22 mouse cellular contexts compared by ENCODE assay signal in genomic region chr11:35973135-35973534, GRCm38 (mm10). TPM values are rescaled to one million over a fixed set of nuclear protein-coding genes. Genes with fewer than 3 reads are reported as not detected.
A peak's percentile ranks its signal among the peaks of the same experiment; 100 is the strongest.
DNase-seq lines count a peak whose midpoint lies in the region; ATAC-seq lines count a peak whose summit lies in the region.
"Had no signal": no experiment of that assay in that cellular context is flagged by ENCODE, and none has a peak within 500 bp of the region (broad histone marks: within the 10 kb centered on the region; RNA-seq: fewer than 3 reads in every experiment).

No protein-coding gene starts in this region.

- no peaks in the 10 kb centered on the region for H3K9me3 ChIP-seq in limb, embryonic 13.5 days
- H3K9me3 ChIP-seq in limb, embryonic 10.5 days (replicated peaks): no peaks in the 10 kb centered on the region
- H3K9me3 ChIP-seq in neural tube, embryonic 12.5 days: no peaks in the 10 kb centered on the region
- H3K9me3 ChIP-seq in midbrain, embryonic 11.5 days (ENCODE audit: control insufficient read depth, low read length): no peaks in the 10 kb centered on the region
- H3K9me3 ChIP-seq in neural tube, embryonic 13.5 days: no peaks in the 10 kb centered on the region
- H3K9me3 ChIP-seq: forebrain, embryonic 13.5 days; heart, embryonic 15.5 days; stomach, embryonic 15.5 days had no signal

- 49% methylated on average over 7 of the region's 7 CpGs for WGBS in limb, embryonic 13.5 days
- 50% methylated on average over 7 of the region's 7 CpGs for WGBS in limb, embryonic 10.5 days
- WGBS in neural tube, embryonic 12.5 days: 52% methylated on average over 7 of the region's 7 CpGs
- WGBS in midbrain, embryonic 11.5 days: 21% methylated on average over 7 of the region's 7 CpGs
- 56% methylated on average over 7 of the region's 7 CpGs for WGBS in neural tube, embryonic 13.5 days

- H3K4me2 ChIP-seq in limb, embryonic 13.5 days (replicated peaks): no peak overlapping the region
- peak overlapping the region; percentile 39; the same call in 1 of the 2 replicates for H3K4me2 ChIP-seq in neural tube, embryonic 12.5 days (replicated peaks)
- H3K4me2 ChIP-seq in midbrain, embryonic 11.5 days: peak overlapping the region; percentile 20
- H3K4me2 ChIP-seq in neural tube, embryonic 13.5 days: 0 out of 2 replicates have a peak overlapping the region, but pooled peaks have one; percentile 27
- H3K4me2 ChIP-seq: heart, embryonic 15.5 days; stomach, embryonic 15.5 days had no signal

- H3K27me3 ChIP-seq in limb, embryonic 13.5 days: peaks cover 18% of the 10 kb centered on the region
- H3K27me3 ChIP-seq in limb, embryonic 10.5 days (ENCODE audit: low read depth, poor library complexity, severe bottlenecking): peaks cover 23% of the 10 kb centered on the region
- no peaks in the 10 kb centered on the region for H3K27me3 ChIP-seq in neural tube, embryonic 12.5 days (replicated peaks)
- H3K27me3 ChIP-seq in midbrain, embryonic 11.5 days (ENCODE audit: control insufficient read depth, insufficient read depth, low read length): peaks cover 2% of the 10 kb centered on the region
- H3K27me3 ChIP-seq in neural tube, embryonic 13.5 days: peaks cover 3% of the 10 kb centered on the region
- H3K27me3 ChIP-seq: forebrain, embryonic 13.5 days; stomach, embryonic 15.5 days had no signal

- H3K4me3 ChIP-seq in limb, embryonic 13.5 days: no peak overlapping the region
- H3K4me3 ChIP-seq in limb, embryonic 10.5 days: no peak overlapping the region
- H3K4me3 ChIP-seq in neural tube, embryonic 12.5 days: no peak overlapping the region
- H3K4me3 ChIP-seq in midbrain, embryonic 11.5 days (ENCODE audit: low read depth, low read length): no peak overlapping the region
- no peak overlapping the region for H3K4me3 ChIP-seq in neural tube, embryonic 13.5 days
- H3K4me3 ChIP-seq: forebrain, embryonic 13.5 days; heart, adult 2 months; heart, embryonic 15.5 days; stomach, embryonic 15.5 days had no signal

- no peaks in the 10 kb centered on the region for H3K36me3 ChIP-seq in limb, embryonic 13.5 days
- no peaks in the 10 kb centered on the region for H3K36me3 ChIP-seq in limb, embryonic 10.5 days
- H3K36me3 ChIP-seq in neural tube, embryonic 12.5 days: no peaks in the 10 kb centered on the region
- no peaks in the 10 kb centered on the region for H3K36me3 ChIP-seq in midbrain, embryonic 11.5 days (ENCODE audit: control insufficient read depth, insufficient read depth, low read length)
- H3K36me3 ChIP-seq in neural tube, embryonic 13.5 days: no peaks in the 10 kb centered on the region
- H3K36me3 ChIP-seq: heart, embryonic 15.5 days; stomach, embryonic 15.5 days had no signal

- no peaks in the 10 kb centered on the region for H3K4me1 ChIP-seq in limb, embryonic 13.5 days
- peaks cover 8% of the 10 kb centered on the region; the same call in 1 of the 2 replicates for H3K4me1 ChIP-seq in limb, embryonic 10.5 days
- H3K4me1 ChIP-seq in neural tube, embryonic 12.5 days: peaks cover 48% of the 10 kb centered on the region
- peaks cover 41% of the 10 kb centered on the region for H3K4me1 ChIP-seq in midbrain, embryonic 11.5 days (ENCODE audit: control insufficient read depth, insufficient read depth, low read length)
- peaks cover 66% of the 10 kb centered on the region for H3K4me1 ChIP-seq in neural tube, embryonic 13.5 days (replicated peaks)
- H3K4me1 ChIP-seq: stomach, embryonic 15.5 days had no signal

- H3K27ac ChIP-seq in limb, embryonic 13.5 days: no peak overlapping the region
- H3K27ac ChIP-seq in limb, embryonic 10.5 days: no peak overlapping the region
- no peak overlapping the region for H3K27ac ChIP-seq in neural tube, embryonic 12.5 days
- H3K27ac ChIP-seq in midbrain, embryonic 11.5 days (ENCODE audit: low read depth, low read length): no peak overlapping the region; the same call in 1 of the 2 replicates
- H3K27ac ChIP-seq in neural tube, embryonic 13.5 days (replicated peaks): peak overlapping the region; percentile 65
- H3K27ac ChIP-seq: forebrain, embryonic 13.5 days; heart, adult 2 months; heart, embryonic 15.5 days; liver, embryonic 14.5 days; macrophage; stomach, embryonic 15.5 days had no signal

- peak overlapping the region; percentile 13; the same call in 1 of the 2 replicates for H3K9ac ChIP-seq in limb, embryonic 13.5 days
- no peak overlapping the region for H3K9ac ChIP-seq in neural tube, embryonic 12.5 days
- peak overlapping the region; percentile 14; the same call in 1 of the 2 replicates for H3K9ac ChIP-seq in midbrain, embryonic 11.5 days (ENCODE audit: low read length)
- H3K9ac ChIP-seq in neural tube, embryonic 13.5 days: no peak overlapping the region
- H3K9ac ChIP-seq: forebrain, embryonic 13.5 days; heart, embryonic 15.5 days; liver, embryonic 14.5 days; stomach, embryonic 15.5 days had no signal

- ATAC-seq in limb, embryonic 13.5 days (ENCODE audit: low FRiP score, low read depth): no peak
- ATAC-seq in neural tube, embryonic 12.5 days (ENCODE audit: low FRiP score, low read depth): no peak
- ATAC-seq in midbrain, embryonic 11.5 days (ENCODE audit: low FRiP score): no peak
- no peak for ATAC-seq in neural tube, embryonic 13.5 days (ENCODE audit: low read depth)

- DNase-seq in limb, embryonic 10.5 days (ENCODE audit: low spot score): no peak
- DNase-seq in neural tube, embryonic 10.5 days (ENCODE audit: extremely low spot score, low spot score): no peak
- DNase-seq in midbrain, embryonic 11.5 days (ENCODE audit: low spot score, missing footprints): peak; percentile 85
- no peak for DNase-seq in urinary bladder, adult 2 months (ENCODE audit: low spot score)
- DNase-seq in kidney, postnatal 36 days: no peak
- DNase-seq: adrenal gland, adult 2 months; cerebellum, adult 2 months; gastrocnemius, postnatal 14 days; heart, adult 2 months; kidney, adult 8-10 months; kidney, postnatal 25 days; right cerebral cortex, postnatal 25 days; thymus, adult 18-20 months; thymus, postnatal 4 days had no signal

RNA-seq across cellular contexts. Expression of gene Wwc1, which starts 7.2 kb away (rescaled TPM):
- polyA plus RNA-seq in limb, embryonic 13.5 days (2015; fragmentation: Nextera tagmentation; extraction: Ambion mirVana): 3.1 and 4.6 TPM in 2 replicates
- 1.9 and 2.2 TPM in 2 replicates for polyA plus RNA-seq in limb, embryonic 10.5 days (2016; fragmentation: Nextera tagmentation; extraction: Ambion mirVana)
- polyA plus RNA-seq in neural tube, embryonic 12.5 days (2016; fragmentation: Nextera tagmentation; extraction: Ambion mirVana): 13.6 and 15.5 TPM in 2 replicates
- 6.4 and 8.5 TPM in 2 replicates for polyA plus RNA-seq in midbrain, embryonic 11.5 days (2014; fragmentation: Nextera tagmentation; extraction: Ambion mirVana)
- 6.3 TPM in 2 replicates for polyA plus RNA-seq in neural tube, embryonic 13.5 days (2015; fragmentation: Nextera tagmentation; extraction: Ambion mirVana)
- polyA plus RNA-seq in urinary bladder, adult 2 months (2012; rRNA removed): 33.7 and 34.0 TPM in 2 replicates

Comparison
In these comparisons a context has a peak if more than half of its experiments do, and no peak if none do; other contexts are left out.
1. H3K9ac ChIP-seq: peak in limb, embryonic 13.5 days (single experiment) and midbrain, embryonic 11.5 days (single experiment); none in neural tube, embryonic 12.5 days (single experiment) and neural tube, embryonic 13.5 days (single experiment).